Mouse (Mus musculus) MEL (cell line): ENCODE measurements around the gene Vmn1r28.
"Not testable (repeated sequence)": the region's sequence is repeated elsewhere in the genome, so short reads cannot be mapped to it uniquely, and the experiment has no call there.

Source experiments
- CTCF ChIP-seq, 3 experiments: IDR thresholded peaks in 2 of 3; conservative IDR thresholded peaks in 1 of 3; 2 replicates each; pipeline ENCODE4 v1.5.1; 2011 to 2012; ENCODE audit warnings: low read length in 3 of 3, low read depth in 2 of 3, mild to moderate bottlenecking in 2 of 3, improper control_type of control experiment in 1 of 3, inconsistent platforms in 1 of 3, mixed read lengths in 1 of 3, moderate library complexity in 1 of 3; ENCODE audit not compliant: control insufficient read depth in 1 of 3, insufficient read depth in 1 of 3, poor library complexity in 1 of 3, severe bottlenecking in 1 of 3
- EP300 ChIP-seq, 2 experiments: IDR thresholded peaks; 2 replicates each; pipeline ENCODE4 v1.6.1; 2011; ENCODE audit warnings: improper control_type of control experiment in 2 of 2, low read length in 2 of 2, low read depth in 1 of 2, mild to moderate bottlenecking in 1 of 2
- ETS1 ChIP-seq: IDR thresholded peaks from 2 replicates; pipeline ENCODE4 v1.6.1; 2012; ENCODE audit warnings: low read depth, mild to moderate bottlenecking, inconsistent platforms, low read length, improper control_type of control experiment, moderate library complexity
- MAZ ChIP-seq: IDR thresholded peaks from 2 replicates; pipeline ENCODE4 v1.6.1; 2012; ENCODE audit warnings: low read depth, mild to moderate bottlenecking, inconsistent platforms, low read length, improper control_type of control experiment
- MYC ChIP-seq: IDR thresholded peaks from 2 replicates; pipeline ENCODE4 v1.6.1; 2011; ENCODE audit warnings: low read depth, mild to moderate bottlenecking, low read length, improper control_type of control experiment, moderate library complexity
- NRF1 ChIP-seq: IDR thresholded peaks from 2 replicates; pipeline ENCODE4 v1.6.1; 2014; ENCODE audit warnings: low read depth, mild to moderate bottlenecking, inconsistent platforms, low read length, improper control_type of control experiment, moderate library complexity; ENCODE audit not compliant: poor library complexity, insufficient read depth, severe bottlenecking
- POLR2A ChIP-seq, 2 experiments: IDR thresholded peaks; 2 replicates each; pipeline ENCODE4 v1.6.1; 2011 to 2012; ENCODE audit warnings: low read length in 2 of 2, mild to moderate bottlenecking in 2 of 2, control low read depth in 1 of 2, improper control_type of control experiment in 1 of 2, low read depth in 1 of 2, moderate library complexity in 1 of 2; ENCODE audit not compliant: control insufficient read depth in 1 of 2, insufficient read depth in 1 of 2, poor library complexity in 1 of 2
- RAD21 ChIP-seq: IDR thresholded peaks from 2 replicates; pipeline ENCODE4 v1.6.1; 2011; ENCODE audit warnings: mild to moderate bottlenecking, low read depth, low read length, improper control_type of control experiment
- RCOR1 ChIP-seq: IDR thresholded peaks from 2 replicates; pipeline ENCODE4 v1.6.1; 2012; ENCODE audit warnings: low read depth, mild to moderate bottlenecking, inconsistent platforms, low read length, improper control_type of control experiment
- USF1 ChIP-seq: IDR thresholded peaks from 2 replicates; pipeline ENCODE4 v1.6.1; 2014; ENCODE audit warnings: low read depth, mild to moderate bottlenecking, inconsistent platforms, low read length, improper control_type of control experiment, moderate library complexity
- ZC3H11A ChIP-seq: IDR thresholded peaks from 2 replicates; pipeline ENCODE4 v1.6.1; 2012; ENCODE audit warnings: low read depth, mild to moderate bottlenecking, inconsistent platforms, low read length, improper control_type of control experiment
- ZKSCAN1 ChIP-seq: IDR thresholded peaks from 2 replicates; pipeline ENCODE4 v1.6.1; 2012; ENCODE audit warnings: low read depth, mild to moderate bottlenecking, inconsistent platforms, low read length, improper control_type of control experiment, moderate library complexity
- ZMIZ1 ChIP-seq: IDR thresholded peaks from 2 replicates; pipeline ENCODE4 v1.6.1; 2012; ENCODE audit warnings: low read depth, mild to moderate bottlenecking, inconsistent platforms, low read length, improper control_type of control experiment, moderate library complexity

DNA sequence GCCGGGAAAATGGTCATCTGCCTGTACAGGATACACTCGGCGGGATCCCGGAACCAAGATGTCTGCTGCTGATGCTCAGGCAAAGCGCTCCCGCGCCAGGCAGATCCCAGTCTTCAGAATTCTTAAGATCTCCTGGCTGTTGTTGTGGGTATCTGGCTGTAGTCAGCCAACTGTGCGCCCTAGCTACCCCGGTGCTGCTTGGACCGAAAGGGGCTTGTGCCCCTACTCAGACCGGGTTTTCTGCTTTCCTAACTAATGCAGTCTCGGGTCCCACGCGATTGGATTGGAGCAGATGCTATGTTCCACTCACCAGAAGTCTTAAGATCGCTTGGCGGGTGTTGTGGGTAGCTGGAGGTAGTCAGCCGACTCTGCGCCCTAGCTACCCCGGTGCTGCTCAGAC, 36.7 kb downstream of the Vmn1r28 start:
- TF ChIP-seq EP300 (IDR thresholded peaks at IDR 0.05; ENCODE audit: low read depth in 1 of 2, low read length in 2 of 2); POLR2A (IDR thresholded peaks at IDR 0.05; ENCODE audit: control insufficient read depth in 1 of 2, insufficient read depth in 1 of 2, low read depth in 1 of 2, low read length in 2 of 2, poor library complexity in 1 of 2); ZC3H11A; ZMIZ1; MYC; RAD21; USF1; ZKSCAN1; CTCF (IDR thresholded peaks at IDR 0.05 in 2 of 3, conservative IDR thresholded peaks at IDR 0.05 in 1 of 3; ENCODE audit: control insufficient read depth in 1 of 3, insufficient read depth in 1 of 3, low read depth in 2 of 3, low read length in 3 of 3, poor library complexity in 1 of 3, severe bottlenecking in 1 of 3); ETS1; MAZ; RCOR1; NRF1: not testable (repeated sequence)
